ENCODE assay signal across 17 mouse cellular contexts in the genomic region with DNA sequence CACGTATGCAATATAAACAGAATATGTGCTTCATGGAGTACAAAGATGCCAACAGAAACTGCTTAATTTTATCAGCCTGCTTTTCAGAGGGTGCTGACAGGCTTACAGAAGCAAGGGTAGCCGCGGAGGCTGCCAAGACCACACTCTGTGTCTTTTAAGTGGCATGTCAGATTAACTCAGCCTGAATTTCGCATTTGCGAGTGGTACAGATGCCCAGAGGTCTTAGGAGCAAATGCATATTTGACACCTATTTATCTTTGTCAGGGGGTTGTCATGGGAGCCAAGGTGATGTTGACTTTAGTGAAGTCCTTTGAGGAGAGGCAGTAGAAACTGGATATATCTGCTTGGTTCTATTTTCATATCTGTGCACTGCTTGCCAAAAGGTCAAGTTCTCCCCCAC.
DNase-seq lines count a peak whose midpoint lies in the region; ATAC-seq and TF ChIP-seq lines count a peak whose summit lies in the region.
"Had no signal": no experiment of that assay in that cellular context is flagged by ENCODE, and none has a peak within 500 bp of the region (broad histone marks: within the 10 kb centered on the region; RNA-seq: fewer than 3 reads in every experiment).

No protein-coding gene starts in this region.

- H3K4me2 ChIP-seq in embryonic facial prominence, embryonic 14.5 days (ENCODE audit: low read depth, low read length) = no peak overlapping the region
- H3K4me2 ChIP-seq: hindbrain, embryonic 15.5 days; liver, embryonic 13.5 days had no signal

- H3K36me3 ChIP-seq in embryonic facial prominence, embryonic 14.5 days (ENCODE audit: control insufficient read depth, insufficient read depth, low read length) = no peaks in the 10 kb centered on the region
- no peaks in the 10 kb centered on the region for H3K36me3 ChIP-seq in embryonic facial prominence, embryonic 10.5 days (replicated peaks)
- H3K36me3 ChIP-seq: hindbrain, embryonic 15.5 days; liver, embryonic 13.5 days had no signal

- H3K9ac ChIP-seq in embryonic facial prominence, embryonic 14.5 days (ENCODE audit: low read depth, low read length) = no peak overlapping the region
- H3K9ac ChIP-seq: hindbrain, embryonic 15.5 days; liver, embryonic 13.5 days had no signal

- no peaks in the 10 kb centered on the region for H3K27me3 ChIP-seq in embryonic facial prominence, embryonic 14.5 days (replicated peaks; ENCODE audit: control insufficient read depth, insufficient read depth, low read length)
- no peaks in the 10 kb centered on the region for H3K27me3 ChIP-seq in embryonic facial prominence, embryonic 10.5 days (replicated peaks; ENCODE audit: low read depth, poor library complexity, severe bottlenecking)
- H3K27me3 ChIP-seq: hindbrain, embryonic 15.5 days; liver, embryonic 13.5 days; megakaryocyte, embryonic 14.5 days had no signal

- no peak for ATAC-seq in embryonic facial prominence, embryonic 14.5 days (ENCODE audit: low read depth)

- TF ChIP-seq CTCF in brain, embryonic 14.5 days (IDR thresholded peaks at IDR 0.05; ENCODE audit: borderline replicate concordance, extremely low read depth, insufficient read depth, insufficient read length) = no peak
- no peak for TF ChIP-seq CTCF in layer of hippocampus, adult 2 months (conservative IDR thresholded peaks at IDR 0.05)

- 63% methylated on average over 5 of the region's 5 CpGs for WGBS in embryonic facial prominence, embryonic 14.5 days
- WGBS in embryonic facial prominence, embryonic 10.5 days = 82% methylated on average over 5 of the region's 5 CpGs

- no peak overlapping the region for H3K4me3 ChIP-seq in embryonic facial prominence, embryonic 14.5 days (ENCODE audit: low read depth, low read length)
- no peak overlapping the region for H3K4me3 ChIP-seq in embryonic facial prominence, embryonic 10.5 days
- H3K4me3 ChIP-seq in layer of hippocampus, adult 2 months = no peak overlapping the region
- H3K4me3 ChIP-seq: erythroblast, embryonic 14.5 days; hindbrain, embryonic 15.5 days; liver, embryonic 13.5 days; megakaryocyte, embryonic 14.5 days had no signal

- TF ChIP-seq POLR2A in brain, embryonic 14.5 days (IDR thresholded peaks at IDR 0.05; ENCODE audit: borderline replicate concordance, extremely low read depth, insufficient read depth, insufficient read length, poor library complexity, severe bottlenecking) = no peak

- H3K27ac ChIP-seq in embryonic facial prominence, embryonic 14.5 days (replicated peaks; ENCODE audit: low read depth, low read length) = no peak overlapping the region
- H3K27ac ChIP-seq in embryonic facial prominence, embryonic 10.5 days (replicated peaks) = no peak overlapping the region
- H3K27ac ChIP-seq in layer of hippocampus, adult 2 months = no peak overlapping the region
- H3K27ac ChIP-seq: hindbrain, embryonic 15.5 days; liver, embryonic 13.5 days had no signal

- H3K9me3 ChIP-seq in embryonic facial prominence, embryonic 14.5 days (ENCODE audit: control insufficient read depth, low read length) = no peaks in the 10 kb centered on the region
- peaks cover 3% of the 10 kb centered on the region; the same call in 1 of the 2 replicates for H3K9me3 ChIP-seq in embryonic facial prominence, embryonic 10.5 days
- H3K9me3 ChIP-seq: hindbrain, embryonic 15.5 days; liver, embryonic 13.5 days had no signal

- peak; percentile 11 for DNase-seq in embryonic facial prominence, embryonic 14.5 days (ENCODE audit: low spot score)
- DNase-seq in embryonic facial prominence, embryonic 10.5 days (ENCODE audit: low spot score) = no peak
- peak; percentile 62 for DNase-seq in brain, embryonic 14.5 days (ENCODE audit: low read depth)
- peak; percentile 61 to 65 for DNase-seq in heart, adult 9 months (ENCODE audit: low spot score in 2 of 2)
- peak; percentile 76 to 80 for DNase-seq in heart, postnatal 10 days
- DNase-seq in layer of hippocampus, adult 18-20 months (ENCODE audit: low spot score in 2 of 2) = no peak
- no peak for DNase-seq in layer of hippocampus, adult 2 months (ENCODE audit: low spot score in 2 of 2)
- DNase-seq in frontal cortex, postnatal 14 days (ENCODE audit: low spot score in 2 of 2) = no peak
- DNase-seq: B cell, adult 2 months; cerebellum, adult 11-12 months; kidney, adult 18-20 months; kidney, postnatal 25 days; liver, embryonic 13.5 days; thymus, postnatal 36 days had no signal

- peaks cover 11% of the 10 kb centered on the region; the same call in 1 of the 2 replicates for H3K4me1 ChIP-seq in embryonic facial prominence, embryonic 14.5 days (ENCODE audit: control insufficient read depth, insufficient read depth, low read length)
- H3K4me1 ChIP-seq in embryonic facial prominence, embryonic 10.5 days = peaks cover 16% of the 10 kb centered on the region
- H3K4me1 ChIP-seq: liver, embryonic 13.5 days had no signal

- intact Hi-C loops in heart, postnatal 10 days (cut with DNase I) = loop anchor here (10.0 kb wide), 1 partner anchor 710 kb away; no protein-coding TSS in a partner anchor

Comparison
In these comparisons a context has a peak if more than half of its experiments do, and no peak if none do; other contexts are left out.
1. DNase-seq: peak in embryonic facial prominence, embryonic 14.5 days (single experiment), brain, embryonic 14.5 days (single experiment), heart, adult 9 months (2 of 2) and heart, postnatal 10 days (2 of 2); none in embryonic facial prominence, embryonic 10.5 days (single experiment), layer of hippocampus, adult 18-20 months (0 of 2), layer of hippocampus, adult 2 months (0 of 2) and frontal cortex, postnatal 14 days (0 of 2).